Mouse (Mus musculus) myocyte (in vitro differentiated cells): ENCODE measurements around the gene Kctd13. TPM values are rescaled to one million over a fixed set of nuclear protein-coding genes. Genes with fewer than 3 reads are reported as not detected.

Source experiments
- H3K27me3 ChIP-seq: one replicate; pipeline ENCODE4 v1.6.1; 2011; ENCODE audit not compliant: control insufficient read depth, insufficient read depth, insufficient read length
- H3K36me3 ChIP-seq: one replicate; pipeline ENCODE4 v1.6.1; 2011; ENCODE audit not compliant: control insufficient read depth, insufficient read depth
- H3K4me2 ChIP-seq: one replicate; pipeline ENCODE4 v1.6.1; 2011; ENCODE audit warnings: low read depth, control low read depth
- H3K4me3 ChIP-seq: one replicate; pipeline ENCODE4 v1.5.1; 2011; ENCODE audit warnings: mild to moderate bottlenecking, control low read depth, moderate library complexity
- H3K79me2 ChIP-seq: one replicate; pipeline ENCODE4 v1.6.1; 2011; ENCODE audit not compliant: control insufficient read depth, insufficient read depth
- H3ac ChIP-seq: one replicate; pipeline ENCODE4 v1.6.1; 2011; ENCODE audit not compliant: control insufficient read depth, insufficient read length
- CEBPB ChIP-seq: IDR thresholded peaks from 2 replicates; pipeline ENCODE4 v1.6.1; 2011; ENCODE audit warnings: mild to moderate bottlenecking, moderate library complexity; ENCODE audit not compliant: poor library complexity, insufficient read depth, severe bottlenecking
- E2F4 ChIP-seq: IDR thresholded peaks from one replicate; pipeline ENCODE4 v1.6.1; 2011; ENCODE audit warnings: mild to moderate bottlenecking, control low read depth, moderate library complexity; ENCODE audit not compliant: insufficient read depth
- MAX ChIP-seq: IDR thresholded peaks from one replicate; pipeline ENCODE4 v1.6.1; 2011; ENCODE audit warnings: low read depth, mild to moderate bottlenecking, control low read depth
- MYOD1 ChIP-seq, 3 experiments: IDR thresholded peaks; one replicate each; pipeline ENCODE4 v1.6.1; 2011; ENCODE audit warnings: control low read depth in 2 of 3, low read depth in 2 of 3, mild to moderate bottlenecking in 2 of 3, moderate library complexity in 1 of 3; ENCODE audit not compliant: insufficient read length in 2 of 3, control insufficient read depth in 1 of 3
- MYOG ChIP-seq, 3 experiments: IDR thresholded peaks; one replicate each; pipeline ENCODE4 v1.6.1; 2011; ENCODE audit warnings: control low read depth in 2 of 3, low read depth in 2 of 3, mild to moderate bottlenecking in 2 of 3; ENCODE audit not compliant: insufficient read length in 2 of 3, control insufficient read depth in 1 of 3, insufficient read depth in 1 of 3
- POLR2A ChIP-seq: IDR thresholded peaks from one replicate; pipeline ENCODE4 v1.6.1; 2011; ENCODE audit warnings: low read depth, mild to moderate bottlenecking, control low read depth, moderate library complexity; ENCODE audit not compliant: insufficient read length
- POLR2AphosphoS2 ChIP-seq: IDR thresholded peaks from one replicate; pipeline ENCODE4 v1.6.1; 2011; ENCODE audit warnings: low read depth, control low read depth; ENCODE audit not compliant: insufficient read length
- REST ChIP-seq: IDR thresholded peaks from one replicate; pipeline ENCODE4 v1.6.1; 2011; ENCODE audit warnings: mild to moderate bottlenecking, control low read depth, moderate library complexity; ENCODE audit not compliant: insufficient read depth, insufficient read length
- SRF ChIP-seq: IDR thresholded peaks from one replicate; pipeline ENCODE4 v1.6.1; 2011; ENCODE audit warnings: low read depth; ENCODE audit not compliant: control insufficient read depth, insufficient read length
- TCF12 ChIP-seq: IDR thresholded peaks from one replicate; pipeline ENCODE4 v1.6.1; 2011; ENCODE audit warnings: mild to moderate bottlenecking, control low read depth; ENCODE audit not compliant: poor library complexity, insufficient read depth, severe bottlenecking
- TCF3 ChIP-seq: IDR thresholded peaks from one replicate; pipeline ENCODE4 v1.6.1; 2011; ENCODE audit warnings: low read depth, control low read depth; ENCODE audit not compliant: insufficient read length
- USF1 ChIP-seq: IDR thresholded peaks from one replicate; pipeline ENCODE4 v1.6.1; 2011; ENCODE audit warnings: low read depth, mild to moderate bottlenecking, control low read depth, moderate library complexity
- polyA plus RNA-seq: library from polyadenylated mRNA; unstranded; fragments of >200 nt; fragmentation: generic; extraction: Trizol; gene quantifications from one replicate; pipeline ENCODE4 v1.2.1, GENCODE M21; 2012; ENCODE audit warnings: missing spikeins

The Kctd13 gene
- polyA plus RNA-seq, 1 experiment: 14.6 TPM

DNA sequence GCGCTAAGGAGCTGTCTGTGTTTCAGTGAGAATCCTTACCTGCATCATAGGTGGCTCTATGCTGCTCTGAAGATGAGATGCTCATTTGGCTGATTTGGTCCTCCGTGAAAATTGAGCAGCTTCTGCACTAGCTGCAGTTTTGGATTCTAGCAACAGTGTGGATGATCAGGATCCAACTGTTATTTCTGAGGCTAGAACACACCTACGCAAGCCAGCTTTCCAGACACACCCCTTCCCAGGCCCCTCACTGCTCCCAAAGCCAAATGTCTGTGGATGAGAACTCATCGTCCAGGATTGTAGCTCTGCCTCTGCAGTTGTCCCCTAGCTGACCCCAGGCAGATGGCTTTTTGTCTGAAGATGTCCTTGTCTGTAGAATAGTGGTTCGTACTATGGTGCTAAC is 32.4 kb downstream of the Kctd13 start:
- Histone ChIP-seq H3K79me2 (no peaks in the 10 kb centered on the region), H3ac (no peak overlapping the region), H3K36me3 (no peaks in the 10 kb centered on the region), H3K4me3 (no peak overlapping the region), H3K4me2 (no peak overlapping the region), H3K27me3 (peaks cover 68% of the 10 kb centered on the region)
- TF ChIP-seq MYOD1 (IDR thresholded peaks at IDR 0.05; ENCODE audit: control insufficient read depth in 1 of 3, insufficient read length in 2 of 3, low read depth in 2 of 3) (no peak), POLR2A (no peak), MAX (no peak), E2F4 (no peak), SRF (no peak), MYOG (IDR thresholded peaks at IDR 0.05; ENCODE audit: control insufficient read depth in 1 of 3, insufficient read depth in 1 of 3, insufficient read length in 2 of 3, low read depth in 2 of 3) (no peak), TCF3 (no peak), USF1 (no peak), POLR2AphosphoS2 (no peak), CEBPB (no peak), REST (no peak), TCF12 (no peak)

DNA sequence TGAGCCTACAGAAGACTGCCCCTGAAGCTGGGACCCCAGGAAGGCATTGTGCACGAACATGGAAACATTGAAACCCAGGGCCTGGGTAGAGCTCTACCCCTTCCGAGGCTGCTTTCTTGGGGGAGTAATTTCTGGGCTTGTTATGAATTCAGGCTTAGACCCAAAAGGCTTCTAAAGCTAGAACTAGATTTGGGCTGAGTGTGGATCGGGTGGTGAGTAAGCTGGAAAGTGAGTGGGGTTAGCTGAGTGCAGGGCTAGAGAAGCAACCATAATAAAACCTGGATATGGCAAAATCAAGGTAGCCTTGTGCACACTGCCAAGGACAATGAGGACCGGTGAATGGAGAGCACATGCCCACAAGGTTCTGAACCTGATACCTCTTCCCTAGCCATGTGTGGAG is 33.3 kb downstream of the Kctd13 start:
- peaks cover 75% of the 10 kb centered on the region for H3K27me3 ChIP-seq

DNA sequence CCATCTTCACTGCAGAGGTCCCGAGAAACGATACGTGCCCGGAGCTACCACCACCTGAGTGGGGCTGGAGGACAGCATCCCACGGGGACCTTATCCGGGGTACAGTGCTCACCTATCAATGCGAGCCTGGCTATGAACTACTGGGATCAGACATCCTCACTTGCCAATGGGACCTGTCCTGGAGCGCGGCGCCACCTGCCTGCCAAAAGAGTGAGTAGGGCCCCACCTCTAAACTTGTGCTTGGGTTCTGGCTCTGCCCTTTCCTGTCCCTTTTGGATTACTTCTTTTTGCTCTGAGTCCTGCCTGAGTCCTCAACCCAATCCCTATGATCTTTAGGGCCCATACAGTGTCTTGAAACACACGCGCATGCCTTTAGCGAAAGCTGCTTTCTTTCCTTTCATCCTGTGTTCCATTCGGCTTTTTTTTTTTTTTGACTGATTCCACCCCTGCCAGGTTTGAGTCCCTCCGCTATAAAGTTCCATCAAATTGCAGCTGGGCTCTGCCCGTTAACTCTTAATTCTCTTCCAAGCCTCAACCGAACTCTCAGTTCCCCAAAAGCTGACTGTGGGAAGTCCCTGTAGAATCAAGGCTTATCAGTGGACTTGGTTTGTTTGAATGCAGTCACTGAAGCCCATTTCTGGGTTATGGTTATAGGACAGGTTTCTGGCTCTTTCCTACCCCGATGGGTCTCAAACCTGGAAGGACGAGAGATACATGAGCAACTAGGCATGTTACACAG is 35.0 kb downstream of the Kctd13 start:
- peaks cover 71% of the 10 kb centered on the region for H3K27me3 ChIP-seq
- no peak overlapping the region for H3K4me3 ChIP-seq
- TF ChIP-seq MAX (no peak), E2F4 (no peak), SRF (no peak), TCF12 (no peak), CEBPB (no peak), POLR2A (no peak), MYOG (IDR thresholded peaks at IDR 0.05; ENCODE audit: control insufficient read depth in 1 of 3, insufficient read depth in 1 of 3, insufficient read length in 2 of 3, low read depth in 2 of 3) (no peak), REST (no peak), TCF3 (no peak), USF1 (no peak), MYOD1 (IDR thresholded peaks at IDR 0.05; ENCODE audit: control insufficient read depth in 1 of 3, insufficient read length in 2 of 3, low read depth in 2 of 3) (no peak), POLR2AphosphoS2 (no peak)
- no peaks in the 10 kb centered on the region for H3K36me3 ChIP-seq
- H3K79me2 ChIP-seq: no peaks in the 10 kb centered on the region
- no peak overlapping the region for H3K4me2 ChIP-seq
- no peak overlapping the region for H3ac ChIP-seq

More for the DNA sequence above, 33.3 kb downstream of the Kctd13 start:
- Histone ChIP-seq H3K4me2 (no peak overlapping the region), H3ac (no peak overlapping the region), H3K79me2 (no peaks in the 10 kb centered on the region), H3K36me3 (no peaks in the 10 kb centered on the region), H3K4me3 (no peak overlapping the region)
- no peak for TF ChIP-seq MAX
- TF ChIP-seq REST: no peak
- TF ChIP-seq TCF12: no peak

DNA sequence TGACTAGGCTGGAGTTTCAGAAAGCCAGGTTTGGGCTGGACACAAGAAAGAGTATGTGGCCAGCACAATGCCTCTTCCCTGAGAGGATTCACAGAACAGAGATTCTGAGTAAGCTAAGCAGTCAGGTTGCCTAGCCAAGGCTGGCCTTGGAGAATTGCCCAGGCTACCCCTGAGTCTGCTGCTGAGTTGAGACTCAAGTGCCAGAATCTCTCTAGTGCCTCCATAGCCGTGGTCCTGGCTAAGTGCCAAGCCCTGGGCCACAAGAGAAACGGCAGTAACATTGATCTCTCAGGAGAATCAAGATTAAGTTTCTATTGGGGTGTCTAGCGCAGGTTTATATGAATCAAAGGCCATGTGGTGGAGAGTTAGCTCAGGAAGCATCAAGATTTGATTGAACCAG is 36.9 kb downstream of the Kctd13 start:
- no peak for TF ChIP-seq TCF12
- TF ChIP-seq POLR2A: no peak
- TF ChIP-seq MAX: no peak
- TF ChIP-seq REST: no peak
- no peak for TF ChIP-seq E2F4
- no peak for TF ChIP-seq CEBPB
- TF ChIP-seq MYOD1 (IDR thresholded peaks at IDR 0.05; ENCODE audit: control insufficient read depth in 1 of 3, insufficient read length in 2 of 3, low read depth in 2 of 3): no peak
- TF ChIP-seq TCF3: no peak
- TF ChIP-seq POLR2AphosphoS2: no peak
- no peak for TF ChIP-seq SRF
- no peak for TF ChIP-seq MYOG (IDR thresholded peaks at IDR 0.05; ENCODE audit: control insufficient read depth in 1 of 3, insufficient read depth in 1 of 3, insufficient read length in 2 of 3, low read depth in 2 of 3)
- TF ChIP-seq USF1: no peak
- Histone ChIP-seq H3K27me3 (peaks cover 63% of the 10 kb centered on the region), H3K36me3 (no peaks in the 10 kb centered on the region), H3ac (no peak overlapping the region), H3K4me2 (no peak overlapping the region), H3K79me2 (no peaks in the 10 kb centered on the region), H3K4me3 (no peak overlapping the region)

DNA sequence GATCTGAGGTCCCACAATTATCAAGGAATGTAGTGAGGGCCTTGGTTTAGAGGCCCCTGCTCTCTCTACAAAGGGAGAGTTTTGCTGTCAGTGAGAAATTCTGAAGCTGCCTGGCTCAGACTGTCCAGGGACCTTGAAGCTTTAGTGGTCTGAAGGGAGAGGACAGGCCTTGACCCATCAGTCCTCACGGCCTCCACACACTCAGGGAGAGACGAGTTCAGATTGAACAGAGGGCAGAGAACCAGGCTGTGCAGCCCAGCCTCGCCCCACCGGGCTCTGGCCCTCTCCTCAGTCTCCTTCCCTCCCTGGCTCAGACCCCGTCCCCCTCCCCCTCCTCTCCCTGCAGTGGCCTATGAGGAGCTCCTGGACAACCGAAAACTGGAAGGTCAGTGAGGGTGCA is 38.7 kb downstream of the Kctd13 start:
- TF ChIP-seq REST: no peak
- Histone ChIP-seq H3K4me2 (no peak overlapping the region), H3K27me3 (peaks cover 57% of the 10 kb centered on the region), H3K79me2 (no peaks in the 10 kb centered on the region), H3K4me3 (no peak overlapping the region), H3ac (no peak overlapping the region), H3K36me3 (no peaks in the 10 kb centered on the region)
